Mouse (Mus musculus) gastrocnemius, postnatal 14 days (tissue): ENCODE measurements around the gene Eloa. TPM values are rescaled to one million over a fixed set of nuclear protein-coding genes. Genes with fewer than 3 reads are reported as not detected.
"Not testable (repeated sequence)": the region's sequence is repeated elsewhere in the genome, so short reads cannot be mapped to it uniquely, and the experiment has no call there.

Experiments
- DNase-seq: peaks from one replicate; pipeline ENCODE4 v3.0.0; 2021; ENCODE audit warnings: mixed read lengths
- intact Hi-C: fragments of 180-260 bp; cut with DNase I; formaldehyde crosslinking; loops from one replicate; pipeline ENCODE4 v1.15.1; 2025; ENCODE audit warnings: low total_unique reads
- long read RNA-seq, 2 experiments: library from polyadenylated mRNA; stranded (forward); transcript quantifications; one replicate each; pipeline ENCODE4 v2.0.0; 2021
- total RNA-seq, 2 experiments: library from RNA; stranded (reverse); gene quantifications; 2 replicates each; pipeline ENCODE4 v1.2.3; 2021

Gene Eloa
- total RNA-seq, result 10 to 100 TPM; 46.2 to 46.7 TPM
- long read RNA-seq, experiment 1, full-length matches to known transcripts, result 20 of 33 reads
- long read RNA-seq, experiment 1, partial matches to known transcripts, result 12 of 33 reads
- long read RNA-seq, experiment 1, other reads (novel, unspliced or antisense), result 1 of 33 reads
- long read RNA-seq, experiment 2, full-length matches to known transcripts, result 41 of 48 reads
- long read RNA-seq, experiment 2, partial matches to known transcripts, result 7 of 48 reads
- long read RNA-seq, experiment 2, other reads (novel, unspliced or antisense), result 0 of 48 reads

DNA sequence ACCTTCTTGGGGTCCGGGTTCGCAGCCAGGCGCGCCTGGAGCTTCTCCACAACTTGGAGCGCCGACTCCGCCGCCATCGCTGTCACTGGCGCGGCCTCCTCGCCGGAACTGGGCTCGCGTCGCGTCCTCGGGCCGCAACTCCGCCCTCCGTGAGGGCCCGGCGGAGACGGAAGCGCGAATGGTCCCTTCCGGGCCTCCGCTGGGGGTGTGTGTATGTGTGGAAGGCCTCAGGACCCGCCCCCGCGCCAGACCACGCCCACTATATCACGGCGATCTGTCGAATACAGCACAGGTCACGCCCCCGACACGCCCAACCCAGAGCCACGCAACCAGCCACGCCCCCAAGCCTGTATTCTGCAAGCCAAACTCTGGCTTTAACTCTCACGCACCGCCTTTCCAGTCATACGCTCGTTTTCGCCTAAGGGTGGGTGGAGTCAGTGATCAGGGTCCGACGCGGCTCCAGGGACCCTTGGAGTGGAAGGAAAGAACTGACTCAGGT lies at the start of gene Eloa:
Eloa (minus strand) TSS at position 215 of the 499 bp plus-strand sequence.
- DNase-seq, result peak; percentile 100
- intact Hi-C loops, result no loop called here

DNA sequence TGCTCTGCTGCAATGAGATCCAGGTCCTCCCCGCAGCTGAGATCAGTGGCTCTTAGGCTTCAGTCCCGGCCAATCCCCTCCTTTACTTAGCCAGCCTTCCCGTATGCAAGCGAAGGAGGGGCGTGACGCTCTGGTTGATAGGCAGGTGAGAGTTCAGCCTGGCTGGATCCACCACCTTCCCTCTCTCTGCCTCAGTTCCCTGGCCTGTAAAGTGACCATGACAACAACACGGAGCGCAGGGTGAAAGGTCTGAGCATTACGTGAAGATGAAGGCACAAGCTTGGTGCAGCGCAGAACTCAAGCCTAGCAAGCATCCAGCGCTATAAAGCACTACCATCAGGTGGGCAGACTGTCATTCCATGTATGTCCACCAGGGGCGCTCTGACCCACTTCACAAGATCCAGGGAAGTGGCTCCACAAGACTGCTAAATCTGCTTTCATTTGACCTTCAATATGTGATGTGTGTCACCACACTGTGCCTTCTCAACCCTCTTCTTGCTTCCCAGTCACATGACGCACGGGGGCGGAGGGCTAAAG lies 49.7 kb upstream of the Eloa start:
- intact Hi-C loops, result no loop called here
- peak; percentile 69 for DNase-seq

DNA sequence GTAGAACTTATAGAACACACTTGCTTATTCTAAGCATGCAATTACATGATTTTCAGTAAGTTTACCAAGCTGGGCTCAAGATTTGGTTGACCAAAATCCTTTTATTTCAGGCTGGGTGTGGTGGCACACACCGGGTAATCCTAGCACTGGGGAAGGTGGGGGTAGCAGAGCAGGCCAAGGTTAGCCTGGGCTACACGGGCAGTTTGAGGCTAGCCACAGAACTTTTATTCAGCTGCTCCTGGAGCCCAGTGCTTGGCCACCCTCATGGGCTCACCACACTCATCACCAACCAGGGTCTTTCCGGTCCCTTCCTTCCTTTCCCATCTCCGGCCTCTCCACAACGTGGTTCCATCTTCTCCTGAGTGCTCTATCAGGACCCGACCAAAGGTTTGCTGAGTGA lies 49.0 kb upstream of the Eloa start:
- intact Hi-C loops, result no loop called here

DNA sequence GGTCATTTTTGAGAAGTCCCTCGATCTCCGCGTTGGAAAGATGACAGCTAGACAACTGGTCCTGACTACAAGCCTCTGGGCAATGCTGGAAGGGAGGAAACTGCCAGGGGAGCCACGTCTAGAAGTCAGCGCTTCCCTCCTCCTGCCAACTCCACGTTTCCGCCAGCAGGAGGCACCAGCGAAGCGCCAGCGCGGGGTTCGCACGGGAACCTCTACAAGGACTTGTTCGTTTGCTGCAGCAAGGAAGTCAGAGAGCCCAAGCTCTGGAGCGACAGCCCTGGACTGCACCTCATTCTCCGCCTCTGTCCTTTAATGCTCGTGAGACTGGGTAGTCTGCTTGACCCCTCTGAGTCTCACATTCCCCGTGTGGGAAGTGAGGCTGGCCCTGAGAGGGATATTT lies 48.4 kb upstream of the Eloa start:
- intact Hi-C loops, result loop anchor here (2.0 kb wide), 1 partner anchor 89 kb away; no protein-coding TSS in a partner anchor
- DNase-seq, result peak; percentile 86

More for the DNA sequence above, 49.0 kb upstream of the Eloa start:
- DNase-seq, result no peak

- intact Hi-C loops, result loop anchor here (2.0 kb wide), 1 partner anchor 89 kb away; no protein-coding TSS in a partner anchor
- DNase-seq, result no peak
These were observed 47.8 kb upstream of the Eloa start for GRCm38 (mm10) chr4:136069313-136069712.

- no peak for DNase-seq
- intact Hi-C loops, result no loop called here
These were observed 41.6 kb upstream of the Eloa start for GRCm38 (mm10) chr4:136063143-136063542.

GRCm38 (mm10) chr4:136059800-136060488 lies 38.4 kb upstream of the Eloa start:
- DNase-seq, intact Hi-C loops: not testable (repeated sequence)

GRCm38 (mm10) chr4:136057916-136058315 lies 36.4 kb upstream of the Eloa start:
- no peak for DNase-seq
- intact Hi-C loops, result no loop called here

- DNase-seq, result no peak
- intact Hi-C loops, result no loop called here
These were observed 34.5 kb upstream of the Eloa start for GRCm38 (mm10) chr4:136056030-136056429.

GRCm38 (mm10) chr4:136053843-136054242 lies 32.3 kb upstream of the Eloa start:
- intact Hi-C loops, result no loop called here
- no peak for DNase-seq

DNA sequence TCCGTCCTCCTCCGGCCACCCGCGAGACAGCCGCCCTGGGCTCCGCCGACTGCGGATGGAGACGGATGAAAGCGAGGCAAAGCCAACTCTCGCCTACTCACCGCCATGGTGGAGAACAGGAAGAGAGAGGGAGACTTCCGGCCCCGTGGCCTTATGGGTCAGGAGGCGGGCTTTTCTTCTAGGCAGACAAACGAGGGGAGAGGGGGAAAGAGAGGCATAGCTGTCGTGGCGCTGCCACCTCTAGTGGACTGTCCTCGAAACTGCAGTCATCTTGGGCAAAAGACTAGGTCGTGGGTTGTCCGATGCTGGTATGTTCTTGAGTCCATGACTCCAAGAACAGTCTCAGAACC lies 31.7 kb upstream of the Eloa start, which contains the start of gene Rpl11:
Rpl11 (minus strand) TSS at position 182 of the 350 bp plus-strand sequence.
- intact Hi-C loops, result no loop called here

DNA sequence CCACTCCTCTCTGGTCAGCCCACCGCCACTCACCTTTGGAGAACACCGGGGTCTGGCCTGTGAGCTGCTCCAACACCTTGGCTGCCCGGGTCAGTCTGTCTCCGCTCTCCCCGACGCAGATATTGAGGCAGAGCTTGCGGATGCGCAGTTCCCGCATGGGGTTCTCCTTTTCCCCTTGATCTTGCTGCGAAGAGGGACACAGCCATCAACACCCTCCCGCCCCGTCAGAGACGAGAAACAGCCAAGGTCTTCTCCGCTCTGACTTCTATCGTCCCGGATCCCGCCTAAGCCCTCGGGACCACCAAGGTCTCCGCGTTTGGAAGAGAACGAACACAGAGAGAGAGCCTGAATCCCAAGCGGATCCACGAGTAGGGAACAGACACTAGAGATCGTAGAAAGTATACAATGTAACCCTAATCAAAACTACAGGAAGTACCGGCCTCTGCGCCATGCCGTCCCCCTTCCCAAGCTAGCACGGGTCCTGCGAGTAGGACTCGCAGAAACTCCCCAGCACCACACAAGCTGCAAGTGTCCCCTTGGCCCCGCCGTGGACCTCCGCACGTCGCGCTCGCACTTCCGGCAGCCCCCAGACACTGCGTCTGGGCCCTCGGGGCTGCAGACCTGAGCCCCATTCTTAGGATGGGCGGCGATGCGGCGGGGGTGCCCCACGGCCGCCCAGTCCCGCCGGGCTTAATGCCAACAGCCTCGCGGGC lies 31.1 kb upstream of the Eloa start:
- intact Hi-C loops, result no loop called here
- no peak for DNase-seq

More for the DNA sequence above, 31.7 kb upstream of the Eloa start, which contains the start of gene Rpl11:
- DNase-seq, result peak; percentile 91

DNA sequence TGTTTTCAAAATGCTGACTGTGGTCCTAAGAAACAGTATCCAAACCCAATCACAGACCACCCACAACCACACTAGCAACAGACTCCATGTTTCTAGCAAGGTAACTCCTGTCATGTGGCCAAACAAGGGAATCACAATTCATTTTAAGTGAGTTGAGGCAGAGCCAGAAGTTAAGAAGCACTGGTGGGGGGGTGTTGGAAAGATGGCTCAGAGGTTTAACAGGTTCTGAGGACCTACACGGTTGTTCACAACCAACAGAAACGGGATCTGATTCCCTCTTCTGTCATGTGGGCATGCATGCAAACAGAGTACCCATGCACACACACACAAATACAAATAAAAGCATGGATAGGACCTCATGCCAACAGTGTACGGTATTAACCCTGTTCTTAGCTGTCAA lies 30.5 kb upstream of the Eloa start:
- intact Hi-C loops, result no loop called here
- DNase-seq, result no peak

GRCm38 (mm10) chr4:136050226-136050625 lies 28.7 kb upstream of the Eloa start:
- intact Hi-C loops, result no loop called here
- DNase-seq, result no peak

DNA sequence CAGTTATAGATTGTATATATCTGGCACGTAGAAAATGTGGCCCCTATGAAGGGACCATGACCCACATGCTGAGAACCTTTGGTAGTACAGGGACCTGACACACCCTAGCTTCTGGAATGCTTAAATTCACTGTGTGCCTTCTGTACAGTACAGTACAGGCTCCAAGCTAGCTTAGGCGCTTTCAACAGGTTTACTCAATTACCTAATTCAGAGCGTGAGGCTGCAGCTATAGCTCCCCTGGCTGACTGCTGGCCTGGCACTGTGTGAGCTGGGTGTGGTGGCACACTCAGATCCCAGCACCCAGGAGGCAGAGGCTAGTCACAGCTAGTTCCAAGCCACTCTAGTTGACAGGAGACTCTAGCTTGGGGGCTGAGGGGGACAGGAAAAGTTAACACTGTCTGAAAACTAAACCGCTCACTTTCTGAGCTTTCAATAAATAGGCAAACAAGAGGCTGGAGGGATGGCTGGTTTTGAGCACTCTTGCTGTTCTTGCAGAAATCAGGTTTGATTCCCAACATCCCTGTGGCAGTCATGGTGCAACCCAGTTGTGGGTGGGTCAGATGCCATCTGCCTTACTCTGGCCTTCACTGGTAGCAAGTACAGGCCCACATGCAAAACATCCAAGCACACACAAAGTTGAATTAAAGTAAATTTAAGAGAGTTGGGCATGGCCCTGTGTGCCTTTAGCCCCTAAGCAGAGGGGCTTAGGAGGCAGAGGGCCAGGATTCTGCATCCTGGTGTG lies 26.9 kb upstream of the Eloa start:
- intact Hi-C loops, result no loop called here

DNA sequence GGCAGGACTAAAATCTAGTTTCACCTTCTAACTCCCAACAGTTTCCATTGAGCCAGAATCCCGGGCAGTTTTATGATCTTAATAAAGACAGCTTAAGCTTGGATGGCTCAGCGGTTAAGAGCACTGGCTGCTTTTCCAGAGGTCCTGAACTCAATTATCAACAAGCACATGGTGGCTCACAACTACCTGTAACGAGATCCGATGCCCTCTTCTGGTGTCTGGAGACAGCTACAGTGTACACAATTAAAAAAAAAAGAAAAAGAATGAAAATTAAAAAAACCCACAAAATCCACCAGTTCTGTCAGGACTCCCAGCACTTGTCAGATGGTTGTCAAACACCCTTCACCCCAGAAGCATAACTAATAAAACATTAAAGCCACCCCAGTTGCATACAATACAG lies 26.1 kb upstream of the Eloa start:
- intact Hi-C loops, result no loop called here
- no peak for DNase-seq

More for the DNA sequence above, 26.9 kb upstream of the Eloa start:
- no peak for DNase-seq

GRCm38 (mm10) chr4:136046888-136047287 lies 25.3 kb upstream of the Eloa start:
- DNase-seq, result no peak
- intact Hi-C loops, result no loop called here

DNA sequence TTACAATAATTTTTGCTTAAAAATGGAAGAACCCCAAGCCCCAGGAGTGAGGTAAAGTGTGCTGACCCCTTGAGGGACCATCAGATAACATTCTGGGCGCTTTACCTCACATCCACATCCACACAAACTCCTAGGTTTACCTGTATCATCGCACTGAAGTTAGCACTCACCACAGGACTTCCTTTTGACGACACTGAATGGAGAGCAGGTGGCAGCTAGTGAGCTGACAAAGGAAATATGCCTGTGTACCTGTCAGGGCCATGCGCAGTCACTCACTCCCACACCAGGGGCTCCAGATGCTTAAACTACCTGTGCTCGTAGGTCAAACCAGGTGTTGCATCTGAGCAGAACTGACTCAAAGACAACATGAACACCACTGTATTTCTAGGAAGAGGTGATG lies 23.5 kb upstream of the Eloa start:
- intact Hi-C loops, result no loop called here
- DNase-seq, result no peak

GRCm38 (mm10) chr4:136043784-136044400 lies 22.3 kb upstream of the Eloa start:
- intact Hi-C loops, result no loop called here
- DNase-seq, result no peak
